Comparison of ENCODE assay signal across 10 mouse cellular contexts in the genomic region with DNA sequence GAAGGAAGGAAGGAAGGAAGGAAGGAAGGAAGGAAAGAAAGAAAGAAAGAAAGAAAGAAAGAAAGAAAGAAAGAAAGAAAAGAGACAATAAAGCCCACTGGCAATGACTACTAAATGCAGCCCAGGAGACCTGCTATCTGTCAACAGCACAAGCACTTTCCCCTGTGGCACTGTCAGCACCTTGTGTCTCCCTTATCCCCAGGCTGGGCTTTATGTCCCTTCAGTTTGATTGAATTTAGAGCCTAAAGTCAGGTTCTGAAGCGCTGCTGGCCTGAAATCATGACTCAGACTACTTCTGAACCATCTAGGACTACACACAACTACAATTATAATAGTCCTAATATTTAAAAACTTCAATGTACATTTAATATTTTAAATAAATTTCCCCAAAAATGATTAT. TPM values are rescaled to one million over a fixed set of nuclear protein-coding genes. Genes with fewer than 3 reads are reported as not detected.
DNase-seq lines count a peak whose midpoint lies in the region; ATAC-seq and TF ChIP-seq lines count a peak whose summit lies in the region.
"Had no signal": no experiment of that assay in that cellular context is flagged by ENCODE, and none has a peak within 500 bp of the region (broad histone marks: within the 10 kb centered on the region; RNA-seq: fewer than 3 reads in every experiment).

No protein-coding gene starts in this region.

- H3K9ac ChIP-seq in lung, embryonic 15.5 days = no peak overlapping the region
- H3K9ac ChIP-seq in limb, embryonic 12.5 days (replicated peaks) = no peak overlapping the region
- no peak overlapping the region for H3K9ac ChIP-seq in neural tube, embryonic 15.5 days (replicated peaks)

- peak overlapping the region; percentile 76; the same call in 1 of the 2 replicates for H3K4me2 ChIP-seq in lung, embryonic 15.5 days
- H3K4me2 ChIP-seq in limb, embryonic 12.5 days = peak overlapping the region; percentile 72
- H3K4me2 ChIP-seq in neural tube, embryonic 15.5 days = peak overlapping the region; percentile 75

- DNase-seq in lung, adult 2 months = no peak
- DNase-seq in adrenal gland, postnatal 36 days = no peak
- no peak for DNase-seq in ovary, postnatal 14 days (ENCODE audit: low spot score)
- DNase-seq: cerebellum, adult 9-10 months had no signal

- H3K4me3 ChIP-seq in lung, embryonic 15.5 days = peak overlapping the region; percentile 100; the same call in 1 of the 2 replicates
- H3K4me3 ChIP-seq in lung, adult 2 months (replicated peaks; ENCODE audit: extremely low read depth, low read depth, low read length) = no peak overlapping the region
- peak overlapping the region; percentile 100 for H3K4me3 ChIP-seq in erythroblast, embryonic 14.5 days (replicated peaks)
- H3K4me3 ChIP-seq in limb, embryonic 12.5 days (replicated peaks) = no peak overlapping the region
- H3K4me3 ChIP-seq in neural tube, embryonic 15.5 days (replicated peaks) = no peak overlapping the region

- ATAC-seq in lung, embryonic 15.5 days (ENCODE audit: borderline replicate concordance, extremely low read depth, low FRiP score, low TSS enrichment) = no peak
- no peak for ATAC-seq in limb, embryonic 12.5 days (ENCODE audit: insufficient number of reproducible peaks, insufficient read depth, low FRiP score, low TSS enrichment, low read depth)
- ATAC-seq in neural tube, embryonic 15.5 days (ENCODE audit: low FRiP score) = no peak

- no peaks in the 10 kb centered on the region for H3K9me3 ChIP-seq in lung, embryonic 15.5 days
- H3K9me3 ChIP-seq in erythroblast, embryonic 14.5 days (ENCODE audit: control insufficient read depth, low read length) = no peaks in the 10 kb centered on the region
- no peaks in the 10 kb centered on the region for H3K9me3 ChIP-seq in limb, embryonic 12.5 days
- no peaks in the 10 kb centered on the region for H3K9me3 ChIP-seq in neural tube, embryonic 15.5 days (replicated peaks)

- 86% methylated on average over 1 of the region's 1 CpGs for WGBS in lung, embryonic 15.5 days
- WGBS in lung, adult 2 months = 90% methylated on average over 1 of the region's 1 CpGs
- WGBS in limb, embryonic 12.5 days = 87% methylated on average over 1 of the region's 1 CpGs
- WGBS in neural tube, embryonic 15.5 days = 94% methylated on average over 1 of the region's 1 CpGs

- no peak for TF ChIP-seq CTCF in lung, adult 2 months (IDR thresholded peaks at IDR 0.05; ENCODE audit: insufficient read depth, low read length)

- H3K27ac ChIP-seq in lung, embryonic 15.5 days = no peak overlapping the region
- H3K27ac ChIP-seq in limb, embryonic 12.5 days = no peak overlapping the region
- no peak overlapping the region for H3K27ac ChIP-seq in neural tube, embryonic 15.5 days (replicated peaks)

- H3K27me3 ChIP-seq in lung, embryonic 15.5 days = no peaks in the 10 kb centered on the region
- no peaks in the 10 kb centered on the region for H3K27me3 ChIP-seq in erythroblast, embryonic 14.5 days (ENCODE audit: control insufficient read depth)
- no peaks in the 10 kb centered on the region for H3K27me3 ChIP-seq in limb, embryonic 12.5 days
- H3K27me3 ChIP-seq in neural tube, embryonic 15.5 days (replicated peaks) = no peaks in the 10 kb centered on the region

- H3K36me3 ChIP-seq in lung, embryonic 15.5 days = peaks cover 22% of the 10 kb centered on the region
- peaks cover 42% of the 10 kb centered on the region for H3K36me3 ChIP-seq in erythroblast, embryonic 14.5 days (ENCODE audit: control insufficient read depth)
- peaks cover 23% of the 10 kb centered on the region for H3K36me3 ChIP-seq in limb, embryonic 12.5 days
- H3K36me3 ChIP-seq in neural tube, embryonic 15.5 days = peaks cover 20% of the 10 kb centered on the region

- TF ChIP-seq POLR2A in lung, adult 2 months (IDR thresholded peaks at IDR 0.05; ENCODE audit: borderline replicate concordance, extremely low read depth, low read depth, low read length) = no peak

- peaks cover 10% of the 10 kb centered on the region for H3K4me1 ChIP-seq in lung, embryonic 15.5 days
- peaks cover 5% of the 10 kb centered on the region for H3K4me1 ChIP-seq in lung, adult 2 months (ENCODE audit: control insufficient read depth, insufficient read depth, low read length)
- H3K4me1 ChIP-seq in erythroblast, embryonic 14.5 days (ENCODE audit: control insufficient read depth) = peaks cover 59% of the 10 kb centered on the region
- H3K4me1 ChIP-seq in limb, embryonic 12.5 days (replicated peaks) = peaks cover 13% of the 10 kb centered on the region
- peaks cover 31% of the 10 kb centered on the region for H3K4me1 ChIP-seq in neural tube, embryonic 15.5 days

RNA-seq across cellular contexts. Expression of a gene that starts 1.7 kb away (rescaled TPM):
- 98.5 and 99.6 TPM in 2 replicates for polyA plus RNA-seq in lung, embryonic 15.5 days (2015; fragmentation: Nextera tagmentation; extraction: Ambion mirVana)
- 115 and 161 TPM in 2 replicates for polyA plus RNA-seq in lung, adult 2 months (2012; rRNA removed)
- 19.0 and 20.2 TPM in 2 replicates for polyA plus RNA-seq in erythroblast, embryonic 14.5 days (2012)
- polyA plus RNA-seq in limb, embryonic 12.5 days (2016; fragmentation: Nextera tagmentation; extraction: Ambion mirVana) = 109 TPM in 2 replicates
- 283 and 326 TPM in 2 replicates for polyA plus RNA-seq in neural tube, embryonic 15.5 days (2015; fragmentation: Nextera tagmentation; extraction: Ambion mirVana)
- total RNA-seq in adrenal gland, postnatal 36 days (2021) = 100 to 1,000 TPM; 332 to 479 TPM

RNA-seq across cellular contexts. Expression of a gene that starts 15.1 kb away (rescaled TPM):
- polyA plus RNA-seq in lung, embryonic 15.5 days (2015; fragmentation: Nextera tagmentation; extraction: Ambion mirVana) = 30.1 and 31.8 TPM in 2 replicates
- 17.3 and 21.1 TPM in 2 replicates for polyA plus RNA-seq in lung, adult 2 months (2012; rRNA removed)
- 15.0 and 17.5 TPM in 2 replicates for polyA plus RNA-seq in erythroblast, embryonic 14.5 days (2012)
- polyA plus RNA-seq in limb, embryonic 12.5 days (2016; fragmentation: Nextera tagmentation; extraction: Ambion mirVana) = 34.4 and 43.2 TPM in 2 replicates
- 22.6 and 28.4 TPM in 2 replicates for polyA plus RNA-seq in neural tube, embryonic 15.5 days (2015; fragmentation: Nextera tagmentation; extraction: Ambion mirVana)
- 10 to 100 TPM; 63.0 to 68.1 TPM for total RNA-seq in adrenal gland, postnatal 36 days (2021)

RNA-seq across cellular contexts. Expression of a gene that starts 47.6 kb away (rescaled TPM):
- polyA plus RNA-seq in lung, embryonic 15.5 days (2015; fragmentation: Nextera tagmentation; extraction: Ambion mirVana) = 0.19 TPM in 1 of 2 replicates, not detected in the other
- 0.74 and 1.6 TPM in 2 replicates for polyA plus RNA-seq in lung, adult 2 months (2012; rRNA removed)
- polyA plus RNA-seq in erythroblast, embryonic 14.5 days (2012) = 0.10 and 0.15 TPM in 2 replicates
- 0.10 TPM in 1 of 2 replicates, not detected in the other for polyA plus RNA-seq in limb, embryonic 12.5 days (2016; fragmentation: Nextera tagmentation; extraction: Ambion mirVana)
- polyA plus RNA-seq in neural tube, embryonic 15.5 days (2015; fragmentation: Nextera tagmentation; extraction: Ambion mirVana) = 22.1 and 22.5 TPM in 2 replicates
- total RNA-seq in adrenal gland, postnatal 36 days (2021) = under 1 TPM; 0.30 to 0.33 TPM
- total RNA-seq: granulocyte monocyte progenitor cell, adult 5-6 weeks; liver, adult 2 months had no signal
- polyA plus RNA-seq: liver, adult 2 months had no signal

Comparison
In these comparisons a context has a peak if more than half of its experiments do, and no peak if none do; other contexts are left out.
1. H3K4me3 ChIP-seq: peak in lung, embryonic 15.5 days (single experiment) and erythroblast, embryonic 14.5 days (single experiment); none in lung, adult 2 months (single experiment), limb, embryonic 12.5 days (single experiment) and neural tube, embryonic 15.5 days (single experiment).
2. Peak in every context shown above with its lines, with median percentiles within 50 percentile points of each other: H3K4me2 ChIP-seq.